Mouse (Mus musculus): ENCODE measurements around the gene Rnft1. TPM values are rescaled to one million over a fixed set of nuclear protein-coding genes. Genes with fewer than 3 reads are reported as not detected.

Rnft1 gene
- total RNA-seq (2022), result 10 to 100 TPM; 42.7 to 48.1 (median 45.0) TPM

DNA sequence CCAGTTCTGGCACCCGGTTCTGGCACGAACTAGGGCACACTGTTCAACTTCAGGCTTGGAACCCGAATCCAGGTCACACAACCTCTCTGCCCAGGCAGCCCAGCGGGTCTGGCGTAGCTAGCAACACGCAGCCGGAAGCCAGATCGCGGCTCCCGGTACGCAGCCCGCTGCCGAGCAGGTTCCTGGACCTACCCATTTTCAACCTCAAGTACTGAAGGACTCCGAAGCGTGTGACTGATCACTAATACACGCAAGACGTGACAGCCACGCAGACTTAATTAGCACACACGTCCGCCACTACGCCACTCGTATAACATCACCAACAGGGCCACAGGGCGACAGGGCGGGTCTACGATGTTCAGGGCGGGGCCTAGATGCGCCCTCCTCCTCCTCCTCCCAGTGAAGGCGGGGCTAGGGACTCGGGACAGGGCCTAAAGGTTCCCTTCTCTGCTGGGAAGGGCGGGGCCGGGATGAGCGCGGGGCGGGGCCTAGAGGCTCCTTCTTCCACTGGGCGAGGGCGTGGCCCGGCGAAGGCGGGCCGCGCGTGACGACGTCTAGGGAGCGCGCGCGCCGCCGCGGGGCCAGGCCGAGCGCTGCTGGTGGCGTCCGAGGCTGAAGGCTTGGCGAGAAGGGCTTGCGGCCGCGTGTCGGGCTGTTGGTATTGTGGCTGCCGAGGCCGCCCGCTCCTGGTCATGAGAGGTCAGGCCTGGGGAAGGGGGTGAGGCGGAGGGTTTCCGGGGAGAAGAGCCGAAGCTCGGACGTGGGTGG lies at the start of gene Rnft1:
Gene Rnft1, plus strand, starts transcription at position 557 of the 768 bp plus-strand sequence.
- peak; percentile 99 for DNase-seq (ENCODE audit: low spot score in 2 of 2)

DNA sequence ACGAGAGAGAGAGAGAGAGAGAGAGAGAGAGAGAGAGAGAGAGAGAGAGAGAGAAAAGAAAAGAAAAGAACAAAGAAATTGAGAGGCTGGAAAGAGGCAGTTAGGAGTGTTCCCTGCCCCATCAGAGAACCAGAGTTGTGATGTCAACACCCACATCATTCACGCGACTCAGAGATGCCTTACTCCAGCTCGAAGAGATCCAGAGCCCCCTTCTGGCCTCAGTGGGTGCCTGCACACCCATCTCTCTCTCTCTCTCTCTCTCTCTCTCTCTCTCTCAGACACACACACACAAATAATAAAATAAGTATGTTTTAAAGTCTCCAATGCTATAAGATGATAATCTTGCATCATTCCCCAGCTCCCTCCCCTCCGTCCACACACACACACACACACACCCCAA lies 47.6 kb upstream of the Rnft1 start:
- no peak for DNase-seq (ENCODE audit: low spot score in 2 of 2)

DNA sequence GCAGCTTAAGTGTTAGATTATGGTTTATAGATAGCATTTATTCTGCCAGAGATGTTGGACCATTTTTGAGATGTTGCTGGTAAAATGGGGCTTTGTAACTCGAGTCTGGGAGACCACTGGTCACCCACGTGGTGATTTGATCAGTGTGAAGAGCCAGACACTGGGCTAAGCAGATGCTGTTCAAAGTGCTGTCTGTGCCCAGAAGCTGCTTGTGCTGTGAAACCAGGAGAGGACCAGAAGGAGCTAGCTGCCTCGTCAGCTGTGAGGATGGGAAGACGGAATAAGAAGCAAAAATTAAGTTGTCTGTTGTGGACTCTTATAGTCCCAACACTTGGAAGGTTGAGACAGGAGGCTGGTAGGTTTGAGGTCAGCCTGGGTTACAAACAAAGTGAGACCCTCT lies 46.2 kb upstream of the Rnft1 start:
- DNase-seq (ENCODE audit: low spot score in 2 of 2), result no peak

DNA sequence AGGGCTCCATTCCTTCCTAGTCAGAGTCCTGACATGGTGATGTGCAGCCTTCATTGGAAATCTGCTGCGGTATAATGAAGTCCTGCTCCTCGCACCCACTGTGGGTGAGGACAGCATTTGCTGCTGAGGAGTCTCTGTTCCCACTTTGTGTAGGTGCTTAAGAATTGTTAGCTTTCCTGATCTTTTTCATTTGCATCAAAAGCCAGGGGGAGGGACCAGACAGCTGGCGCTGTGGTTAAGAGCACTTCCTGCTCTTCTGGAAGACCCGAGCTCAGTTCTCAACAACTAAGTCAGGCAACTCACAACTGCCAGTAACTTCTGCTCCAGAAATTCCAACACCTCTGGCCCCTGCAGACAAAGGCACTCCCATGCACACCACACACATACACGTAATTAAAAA lies 43.7 kb upstream of the Rnft1 start:
- no peak for DNase-seq (ENCODE audit: low spot score in 2 of 2)

DNA sequence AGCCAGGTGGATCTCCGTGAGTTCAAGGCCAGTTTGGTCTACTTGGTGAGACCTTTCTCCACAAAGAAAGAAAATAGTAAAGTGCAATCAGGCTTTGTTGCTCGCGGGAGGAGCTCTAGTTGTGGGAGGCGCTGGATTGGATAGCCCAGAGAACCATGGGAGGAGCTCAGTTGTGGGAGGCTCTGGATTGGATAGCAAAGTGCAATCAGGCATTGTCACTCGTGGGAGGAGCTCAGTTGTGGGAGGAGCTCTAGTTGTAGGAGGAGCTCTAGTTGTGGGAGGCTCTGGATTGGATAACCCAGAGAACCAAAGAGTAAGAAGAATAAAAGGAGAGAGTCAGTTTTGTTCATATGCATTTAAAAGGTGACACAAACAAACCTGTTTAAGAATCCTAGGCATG lies 30.5 kb upstream of the Rnft1 start:
- no peak for DNase-seq (ENCODE audit: low spot score in 2 of 2)

DNA sequence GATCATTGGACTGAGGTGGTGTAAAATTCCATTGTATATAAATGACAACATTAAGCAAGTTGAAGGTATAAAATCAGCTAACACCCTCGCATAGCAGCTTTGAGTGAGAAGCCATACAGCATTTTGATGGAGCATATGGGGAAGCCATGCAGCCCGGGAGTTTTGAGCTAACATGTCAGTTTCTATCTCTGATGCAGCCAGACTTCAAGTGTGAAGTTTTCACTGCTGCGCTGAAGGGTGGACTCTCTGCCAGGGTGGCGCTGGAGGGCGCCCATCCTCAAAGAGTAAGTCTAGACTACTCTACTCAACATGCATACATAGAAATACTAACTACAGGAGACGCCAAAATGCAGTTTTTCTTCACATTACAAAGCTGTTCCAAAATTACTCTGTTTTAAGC lies 26.9 kb upstream of the Rnft1 start:
- no peak for DNase-seq (ENCODE audit: low spot score in 2 of 2)

DNA sequence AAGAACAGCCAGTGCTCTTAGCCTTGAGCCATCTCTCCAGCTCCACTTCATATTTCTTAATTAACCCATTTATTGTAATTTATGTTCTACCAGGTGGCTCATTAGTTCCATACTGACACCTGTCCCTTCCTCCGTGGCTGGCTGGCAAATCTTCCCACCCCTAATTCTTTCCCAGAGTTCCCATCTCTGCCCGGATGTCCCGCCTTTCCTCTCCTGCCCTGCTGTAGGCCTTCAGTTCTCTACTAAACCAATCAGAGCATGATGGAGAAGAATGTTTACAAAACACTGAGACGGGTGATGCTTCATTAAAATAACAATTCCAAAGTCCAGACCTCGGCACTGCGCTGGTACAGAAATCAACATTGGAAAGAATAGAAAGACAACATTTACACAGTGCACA lies 25.6 kb upstream of the Rnft1 start:
- DNase-seq (ENCODE audit: low spot score in 2 of 2), result no peak

DNA sequence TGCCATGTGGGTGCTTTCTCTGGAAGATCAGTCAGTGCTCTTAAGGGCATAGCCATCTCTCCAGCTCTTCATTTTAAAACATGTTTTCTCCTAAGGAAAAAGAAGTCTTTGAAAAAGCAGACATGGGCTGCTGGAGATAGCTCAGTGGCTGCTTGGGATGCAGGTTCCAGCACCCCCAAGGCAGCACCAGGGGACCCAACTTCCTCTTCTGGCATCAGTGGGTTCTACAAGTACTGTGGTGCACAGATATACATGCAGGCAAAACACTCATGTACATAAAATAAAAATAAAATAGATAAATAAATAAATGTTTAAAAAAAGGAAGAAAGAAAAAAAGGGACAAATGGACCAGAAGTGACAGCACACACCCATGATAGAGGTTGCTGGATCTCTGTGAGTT lies 21.9 kb upstream of the Rnft1 start:
- DNase-seq (ENCODE audit: low spot score in 2 of 2), result no peak

DNA sequence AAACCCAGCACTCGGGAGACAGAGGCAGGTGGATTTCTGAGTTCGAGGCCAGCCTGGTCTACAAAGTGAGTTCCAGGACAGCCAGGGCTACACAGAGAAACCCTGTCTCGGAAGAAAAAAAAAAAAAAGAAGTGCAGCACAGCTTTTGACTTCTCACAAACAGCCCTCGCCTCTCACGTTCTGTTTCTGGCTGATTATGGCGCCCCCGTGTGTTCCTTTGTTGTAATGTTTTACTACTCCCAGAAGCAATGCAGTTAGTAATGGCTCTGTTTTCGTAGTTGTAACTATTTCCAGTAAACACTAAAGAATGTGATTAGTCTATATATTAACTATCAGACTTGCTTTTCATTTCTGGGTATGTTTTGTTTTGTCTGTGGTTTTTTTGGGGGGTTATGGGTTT lies 20.2 kb upstream of the Rnft1 start:
- DNase-seq (ENCODE audit: low spot score in 2 of 2), result peak; percentile 23 to 29

DNA sequence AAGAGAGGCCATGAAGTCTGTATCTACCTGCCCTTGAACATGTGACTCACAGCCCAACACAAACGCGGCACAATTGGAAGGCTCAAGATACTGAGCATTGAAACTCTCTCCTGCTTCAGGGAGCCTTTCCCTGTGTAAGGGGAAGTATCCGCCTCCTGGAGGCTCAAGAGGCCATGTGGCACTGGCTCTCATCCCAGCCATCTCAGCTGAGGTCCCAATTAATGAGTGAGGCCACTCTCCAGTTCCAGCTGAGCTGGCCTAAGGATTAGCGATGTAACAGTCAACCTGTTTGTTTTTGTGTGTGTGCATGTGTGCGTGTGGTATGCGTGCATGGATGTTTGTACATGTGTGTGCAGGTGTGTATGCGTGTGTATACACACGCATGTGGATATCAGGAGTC lies 16.1 kb upstream of the Rnft1 start:
- peak in 1 of 2 experiments; percentile 10 for DNase-seq (ENCODE audit: low spot score in 2 of 2)

DNA sequence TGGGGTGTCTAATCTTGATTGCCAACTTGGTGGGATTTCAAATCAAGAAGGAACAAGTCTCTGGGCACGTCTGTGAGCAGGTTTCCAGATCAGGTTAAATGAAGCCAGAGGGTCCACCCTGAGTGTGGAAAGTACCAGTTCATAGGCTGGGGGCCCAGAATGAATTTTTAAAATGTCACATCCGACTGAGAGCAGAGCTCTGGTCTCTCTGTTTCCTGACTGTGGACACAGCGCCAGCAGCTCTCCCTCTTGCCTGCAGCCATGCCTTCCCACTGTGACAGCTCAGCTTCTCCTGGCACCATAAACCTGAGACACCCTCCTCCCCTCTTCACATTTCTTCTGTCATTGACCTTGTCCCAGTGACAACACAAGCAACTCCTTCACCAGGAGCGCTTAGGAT lies 15.5 kb upstream of the Rnft1 start:
- DNase-seq (ENCODE audit: low spot score in 2 of 2), result no peak

DNA sequence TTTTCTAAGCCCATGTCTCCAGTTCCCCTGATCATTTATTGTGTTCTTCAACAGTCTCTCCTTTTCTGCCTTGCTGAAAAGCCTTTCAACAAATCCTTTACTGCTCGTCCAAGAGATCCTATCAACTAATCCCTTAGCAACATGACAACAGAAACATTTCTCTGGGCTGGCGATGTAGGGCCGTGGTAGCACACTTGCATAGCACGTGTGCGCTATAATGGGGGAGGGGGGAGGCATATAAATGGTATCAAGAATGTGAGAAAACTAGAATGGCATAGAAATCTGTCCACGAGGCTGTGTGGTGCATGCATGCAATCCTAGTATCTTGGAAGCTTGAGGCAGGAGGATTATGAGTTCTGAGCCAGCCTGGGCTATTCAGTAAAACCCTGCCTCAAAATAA lies 12.7 kb upstream of the Rnft1 start:
- DNase-seq (ENCODE audit: low spot score in 2 of 2), result no peak

DNA sequence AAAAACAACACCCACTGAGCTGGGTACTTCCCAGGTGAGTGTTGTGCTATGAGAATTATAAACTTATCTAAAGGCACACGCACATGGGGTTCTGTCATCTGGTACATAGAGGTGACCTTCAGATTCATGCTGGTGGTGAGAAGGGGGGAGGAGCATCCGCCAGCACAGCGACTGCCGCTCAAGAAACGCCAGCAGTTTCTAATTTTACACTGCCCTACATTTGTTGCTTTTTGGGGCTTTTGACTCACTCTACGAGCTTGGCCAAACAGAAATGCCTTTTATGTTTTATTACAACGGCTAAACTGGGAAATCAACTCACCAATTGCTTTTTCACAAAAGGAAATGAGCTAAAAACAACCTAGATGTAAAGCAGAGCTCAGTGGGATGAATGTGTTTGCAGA lies 11.7 kb upstream of the Rnft1 start:
- peak; percentile 26 to 35 for DNase-seq (ENCODE audit: low spot score in 2 of 2)

DNA sequence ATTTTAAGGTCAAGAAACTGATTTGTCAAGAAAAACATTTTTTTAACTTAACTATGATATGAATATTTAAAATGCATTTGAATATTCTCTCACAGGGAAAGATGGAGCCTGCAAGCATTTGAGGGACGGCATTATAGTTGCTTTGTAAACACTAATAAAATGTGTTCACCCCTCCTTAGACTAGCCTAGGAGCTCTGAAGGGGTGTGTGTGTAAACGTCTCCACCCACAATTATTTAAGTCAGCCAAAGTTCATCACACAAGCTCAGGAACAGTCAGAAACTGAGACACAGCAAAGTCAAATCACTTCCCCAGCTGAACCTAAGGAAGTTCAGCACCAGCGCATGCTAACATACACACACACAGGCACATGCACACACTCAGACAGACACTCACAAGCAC lies 10.9 kb upstream of the Rnft1 start:
- DNase-seq (ENCODE audit: low spot score in 2 of 2), result no peak

DNA sequence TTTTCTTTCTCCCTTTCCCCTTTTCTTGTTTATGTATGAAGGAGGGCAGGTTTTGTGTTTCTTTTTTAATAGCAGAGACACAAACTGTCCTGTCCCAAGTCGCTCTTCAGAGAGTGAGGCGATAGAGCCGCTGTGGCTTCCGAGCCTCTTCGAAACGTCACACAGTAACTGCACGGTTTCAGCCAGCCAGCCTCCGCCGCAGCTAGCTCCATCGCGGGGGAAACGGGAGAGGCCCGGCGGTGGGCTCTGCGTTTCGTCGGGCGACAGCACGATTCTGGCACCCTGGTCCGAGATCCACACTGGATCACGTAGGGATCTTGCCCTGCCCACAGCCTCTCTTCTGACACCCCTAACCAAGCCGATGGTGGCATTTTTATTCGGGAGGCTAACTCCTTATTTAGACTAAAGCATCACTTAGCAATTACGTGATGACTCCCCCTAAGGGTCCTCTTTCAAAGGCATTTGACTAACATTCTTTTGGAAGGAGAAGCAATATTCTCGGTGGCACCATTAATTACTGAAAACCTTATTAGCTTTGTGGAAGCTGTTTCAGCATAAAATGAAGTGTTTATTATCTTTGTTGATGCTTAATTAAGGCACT lies 553 bp downstream of the Rnft1 start:
- DNase-seq (ENCODE audit: low spot score in 2 of 2), result peak in 1 of 2 experiments; percentile 24

DNA sequence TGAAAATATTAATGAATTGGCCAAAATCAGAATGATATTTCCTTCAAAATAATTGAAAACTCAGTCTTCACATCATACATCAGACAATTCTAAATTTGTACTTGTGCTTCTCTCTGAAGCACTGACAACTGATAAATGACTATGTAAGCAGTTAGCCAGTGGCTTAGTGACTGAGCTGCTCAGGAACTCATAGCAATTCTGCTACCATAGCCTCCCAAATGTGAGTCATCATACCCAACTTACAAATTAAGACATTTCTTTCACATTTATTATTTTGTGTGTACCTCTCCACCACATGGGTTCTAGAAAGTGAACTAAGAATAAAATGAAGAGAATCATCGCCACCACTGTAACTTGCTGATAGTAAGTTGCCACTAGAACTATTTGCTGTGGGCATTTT lies 6.3 kb downstream of the Rnft1 start:
- DNase-seq (ENCODE audit: low spot score in 2 of 2), result no peak

DNA sequence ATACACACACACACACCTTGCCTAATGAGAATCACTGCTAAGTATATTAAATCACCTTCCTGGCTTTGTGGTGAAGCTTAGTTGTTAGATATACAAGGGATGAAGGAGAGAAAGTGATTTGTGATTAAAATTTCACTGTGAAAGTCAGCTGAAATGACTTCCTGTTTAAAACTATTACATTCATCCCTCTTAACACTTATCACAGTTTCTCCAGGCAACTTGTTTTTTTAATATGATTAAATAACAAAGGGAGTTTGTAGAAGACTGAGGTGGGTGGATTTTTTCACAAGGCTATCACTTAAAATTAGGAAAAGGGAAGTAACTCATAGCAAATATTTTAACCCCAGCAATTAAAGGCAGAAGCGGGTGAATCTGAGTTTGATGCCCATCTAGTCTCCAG lies 12.9 kb downstream of the Rnft1 start:
- no peak for DNase-seq (ENCODE audit: low spot score in 2 of 2)

DNA sequence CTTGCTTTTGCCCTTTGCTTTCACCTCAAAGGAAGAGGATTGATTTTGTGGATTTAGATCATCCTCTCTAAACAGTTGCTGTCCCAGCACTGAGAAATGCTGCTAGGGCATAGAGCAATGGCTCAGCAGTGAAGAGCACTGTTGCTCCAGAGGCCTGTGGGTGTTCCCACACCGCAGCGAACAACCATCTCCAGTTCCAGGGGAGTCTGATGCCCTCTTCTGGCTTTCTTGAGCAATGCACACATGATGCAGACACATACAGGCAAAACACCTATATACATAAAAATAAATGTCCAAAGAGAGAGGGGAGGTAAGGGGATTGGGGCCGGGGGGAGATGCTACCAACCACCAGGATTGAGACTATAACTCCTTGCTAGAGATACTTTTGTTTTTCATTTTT lies 13.5 kb downstream of the Rnft1 start:
- DNase-seq (ENCODE audit: low spot score in 2 of 2), result no peak

DNA sequence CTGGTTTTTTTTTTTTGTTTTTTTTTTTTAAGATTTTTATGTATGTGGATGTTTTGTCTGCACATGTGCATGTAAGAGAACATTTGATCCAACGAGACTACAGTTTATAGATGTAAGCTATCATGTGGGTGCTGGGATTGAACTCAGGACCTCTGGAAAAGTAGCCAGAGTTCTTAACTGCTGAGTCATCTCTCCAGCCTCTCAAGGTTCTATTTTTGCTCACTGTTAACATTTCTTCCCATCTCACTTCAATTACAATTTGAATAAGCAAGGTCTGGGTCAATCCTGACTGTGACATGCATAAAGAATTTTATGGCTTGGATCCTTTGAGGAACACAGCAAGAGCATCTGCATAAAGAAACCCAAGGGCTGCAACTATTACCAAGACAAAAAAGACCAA lies 16.3 kb downstream of the Rnft1 start:
- DNase-seq (ENCODE audit: low spot score in 2 of 2), result no peak

DNA sequence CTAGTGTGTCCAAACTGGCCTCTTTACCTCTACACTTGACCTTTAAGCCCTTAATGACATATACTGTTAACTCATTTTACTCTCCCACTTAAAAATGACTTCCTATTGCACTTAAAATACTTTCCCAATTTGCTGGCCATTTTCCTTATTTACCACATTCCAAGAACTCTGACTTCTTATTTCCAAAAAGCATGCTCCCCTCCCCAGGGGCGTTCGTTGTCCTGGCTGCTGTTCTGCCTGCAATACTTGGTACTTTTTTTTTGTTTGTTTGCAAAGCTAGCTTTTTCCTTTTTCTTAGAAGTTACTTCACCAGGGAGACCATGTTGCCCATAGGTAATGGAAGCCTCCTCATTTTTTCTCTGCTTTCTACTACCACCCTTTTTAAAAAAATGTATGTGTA lies 18.7 kb downstream of the Rnft1 start:
- DNase-seq (ENCODE audit: low spot score in 2 of 2), result no peak

DNA sequence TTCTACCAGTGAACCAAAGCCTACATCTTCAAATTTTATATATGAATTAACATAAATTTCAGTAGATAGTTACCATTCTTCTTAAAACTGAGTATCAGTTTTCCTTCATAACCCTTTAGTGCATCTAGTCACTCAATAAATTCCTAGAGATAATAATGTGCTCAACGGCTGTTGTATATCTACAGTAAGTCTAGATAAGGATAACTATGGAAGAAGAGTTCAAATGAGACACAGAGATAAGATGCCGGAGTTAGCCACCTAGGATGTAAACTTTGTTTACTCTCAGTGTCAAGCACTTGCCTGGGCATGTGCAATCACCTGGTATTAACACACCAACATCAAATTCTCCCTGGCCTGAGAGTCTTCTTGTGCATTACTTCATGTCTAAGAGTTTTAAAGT lies 22.9 kb downstream of the Rnft1 start:
- DNase-seq (ENCODE audit: low spot score in 2 of 2), result no peak

DNA sequence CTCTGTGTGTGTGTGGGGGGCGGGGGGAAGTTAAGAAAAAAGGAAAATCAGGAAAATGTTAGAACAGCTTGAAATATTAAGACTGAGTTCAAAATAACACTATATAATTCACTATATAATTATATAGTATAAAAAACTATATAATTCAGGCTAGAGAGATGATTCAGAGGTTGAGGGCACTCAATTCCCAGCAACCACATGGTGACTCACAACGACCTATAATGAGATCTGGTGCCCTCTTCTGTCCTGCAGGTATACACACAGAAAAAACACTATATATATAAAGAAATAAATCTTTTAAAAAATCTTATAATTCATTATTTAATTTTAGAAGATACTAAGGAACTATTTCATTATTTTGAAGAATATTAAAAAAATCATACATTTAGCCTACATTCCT lies 23.5 kb downstream of the Rnft1 start:
- no peak for DNase-seq (ENCODE audit: low spot score in 2 of 2)

DNA sequence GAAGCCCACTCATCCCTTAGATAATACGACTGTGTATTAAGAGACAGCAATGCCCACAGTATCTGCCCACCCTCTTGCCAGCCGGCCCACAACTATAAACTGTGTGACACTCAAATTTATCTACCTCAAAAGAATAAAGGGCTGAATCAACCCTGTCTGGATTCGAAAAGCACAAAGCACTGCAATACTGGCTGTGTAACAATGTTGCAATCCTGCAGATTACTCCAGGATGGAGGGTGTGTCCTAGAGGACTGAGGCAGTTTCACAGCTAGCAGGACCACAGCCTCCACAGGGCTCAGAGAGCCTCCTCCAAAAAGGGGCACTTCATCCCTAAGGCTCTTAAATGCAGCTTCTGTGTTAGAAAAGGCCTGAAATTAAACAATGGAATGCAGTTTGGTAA lies 32.2 kb downstream of the Rnft1 start:
- no peak for DNase-seq (ENCODE audit: low spot score in 2 of 2)
